Mouse (Mus musculus): ENCODE measurements around the gene Ddx31. TPM values are rescaled to one million over a fixed set of nuclear protein-coding genes. Genes with fewer than 3 reads are reported as not detected.

Gene Ddx31
- 7.1 and 8.6 TPM in 2 replicates for polyA plus RNA-seq (2014; fragmentation: Nextera tagmentation; extraction: Ambion mirVana)

GRCm38 (mm10) chr2:28840222-28840951, at the start of gene Ddx31, which contains the start of gene Gtf3c4:
Gene Ddx31, plus strand, starts transcription at chr2:28840406.
Gene Gtf3c4, minus strand, starts transcription at chr2:28840360.
- peak within 1 kb of the TSS; percentile 88 to 91 for H3K27ac ChIP-seq (replicated peaks in 1 of 2; ENCODE audit: control insufficient read depth in 1 of 2, insufficient read depth in 1 of 2, low read depth in 2 of 2, low read length in 2 of 2)
- under 1% methylated on average over 60 of the region's 63 CpGs for WGBS
- peak; percentile 91 for ATAC-seq (ENCODE audit: insufficient number of reproducible peaks, insufficient read depth, low FRiP score, low read depth)
- no peaks in the 10 kb centered on the region for H3K27me3 ChIP-seq (ENCODE audit: control insufficient read depth, insufficient read depth, low read length)
- peak within 1 kb of the TSS; percentile 88 to 98 for H3K4me3 ChIP-seq (ENCODE audit: control insufficient read depth in 1 of 2, insufficient read depth in 1 of 2, low read depth in 1 of 2, low read length in 2 of 2)
- peaks cover 9% of the 10 kb centered on the region for H3K36me3 ChIP-seq (ENCODE audit: control insufficient read depth, insufficient read depth, low read length)
- H3K9ac ChIP-seq (ENCODE audit: low read length): peak within 1 kb of the TSS; percentile 96
- H3K4me2 ChIP-seq (ENCODE audit: low read length): peak within 1 kb of the TSS; percentile 87
- H3K9me3 ChIP-seq (ENCODE audit: control insufficient read depth, low read length): no peaks in the 10 kb centered on the region
- H3K4me1 ChIP-seq (ENCODE audit: control insufficient read depth in 2 of 2, insufficient read depth in 2 of 2, low read length in 2 of 2): peaks cover 0 to 39% of the 10 kb centered on the region in 2 experiments; a peak in 3 of 4 replicates

- Histone ChIP-seq H3K4me1 (ENCODE audit: control insufficient read depth in 2 of 2, insufficient read depth in 2 of 2, low read length in 2 of 2) (peaks cover 0 to 5% of the 10 kb centered on the region in 2 experiments; a peak in 2 of 4 replicates), H3K9me3 (ENCODE audit: control insufficient read depth, low read length) (no peaks in the 10 kb centered on the region), H3K9ac (ENCODE audit: low read length) (no peak overlapping the region), H3K36me3 (ENCODE audit: control insufficient read depth, insufficient read depth, low read length) (no peaks in the 10 kb centered on the region), H3K27ac (replicated peaks in 1 of 2; ENCODE audit: control insufficient read depth in 1 of 2, insufficient read depth in 1 of 2, low read depth in 2 of 2, low read length in 2 of 2) (peak overlapping the region in 1 of 2 experiments; percentile 59; a peak in 2 of 4 replicates), H3K4me3 (ENCODE audit: control insufficient read depth in 1 of 2, insufficient read depth in 1 of 2, low read depth in 1 of 2, low read length in 2 of 2) (0 out of 4 replicates have a peak overlapping the region, but pooled peaks of 1 of the 2 experiments have one; percentile 4), H3K4me2 (ENCODE audit: low read length) (peak overlapping the region; percentile 46), H3K27me3 (ENCODE audit: control insufficient read depth, insufficient read depth, low read length) (no peaks in the 10 kb centered on the region)
- peak; percentile 61; the same call in 1 of the 2 replicates for ATAC-seq (ENCODE audit: insufficient number of reproducible peaks, insufficient read depth, low FRiP score, low read depth)
- WGBS: 23% methylated on average over 4 of the region's 6 CpGs
Observed at GRCm38 (mm10) chr2:28792931-28793610, 47.1 kb upstream of the Ddx31 start.

GRCm38 (mm10) chr2:28794623-28795022, 45.6 kb upstream of the Ddx31 start:
- Histone ChIP-seq H3K4me2 (ENCODE audit: low read length) (no peak overlapping the region), H3K4me3 (ENCODE audit: control insufficient read depth in 1 of 2, insufficient read depth in 1 of 2, low read depth in 1 of 2, low read length in 2 of 2) (no peak overlapping the region), H3K4me1 (ENCODE audit: control insufficient read depth in 2 of 2, insufficient read depth in 2 of 2, low read length in 2 of 2) (peaks cover 0 to 5% of the 10 kb centered on the region in 2 experiments; a peak in 2 of 4 replicates), H3K9me3 (ENCODE audit: control insufficient read depth, low read length) (no peaks in the 10 kb centered on the region), H3K27ac (replicated peaks in 1 of 2; ENCODE audit: control insufficient read depth in 1 of 2, insufficient read depth in 1 of 2, low read depth in 2 of 2, low read length in 2 of 2) (no peak overlapping the region), H3K36me3 (ENCODE audit: control insufficient read depth, insufficient read depth, low read length) (no peaks in the 10 kb centered on the region), H3K27me3 (ENCODE audit: control insufficient read depth, insufficient read depth, low read length) (no peaks in the 10 kb centered on the region), H3K9ac (ENCODE audit: low read length) (no peak overlapping the region)
- ATAC-seq (ENCODE audit: insufficient number of reproducible peaks, insufficient read depth, low FRiP score, low read depth): no peak
- WGBS: 76% methylated on average over 5 of the region's 5 CpGs

- no peaks in the 10 kb centered on the region for H3K9me3 ChIP-seq (ENCODE audit: control insufficient read depth, low read length)
- no peak overlapping the region for H3K9ac ChIP-seq (ENCODE audit: low read length)
- no peak overlapping the region for H3K4me3 ChIP-seq (ENCODE audit: control insufficient read depth in 1 of 2, insufficient read depth in 1 of 2, low read depth in 1 of 2, low read length in 2 of 2)
- no peak overlapping the region for H3K27ac ChIP-seq (replicated peaks in 1 of 2; ENCODE audit: control insufficient read depth in 1 of 2, insufficient read depth in 1 of 2, low read depth in 2 of 2, low read length in 2 of 2)
- H3K4me2 ChIP-seq (ENCODE audit: low read length): no peak overlapping the region
- peaks cover 0 to 5% of the 10 kb centered on the region in 2 experiments; a peak in 2 of 4 replicates for H3K4me1 ChIP-seq (ENCODE audit: control insufficient read depth in 2 of 2, insufficient read depth in 2 of 2, low read length in 2 of 2)
- no peaks in the 10 kb centered on the region for H3K27me3 ChIP-seq (ENCODE audit: control insufficient read depth, insufficient read depth, low read length)
- no peak for ATAC-seq (ENCODE audit: insufficient number of reproducible peaks, insufficient read depth, low FRiP score, low read depth)
- 69% methylated on average over 8 of the region's 8 CpGs for WGBS
- no peaks in the 10 kb centered on the region for H3K36me3 ChIP-seq (ENCODE audit: control insufficient read depth, insufficient read depth, low read length)
Observed at GRCm38 (mm10) chr2:28796298-28796697, 43.9 kb upstream of the Ddx31 start.

GRCm38 (mm10) chr2:28797490-28798106, 42.6 kb upstream of the Ddx31 start:
- no peak for ATAC-seq (ENCODE audit: insufficient number of reproducible peaks, insufficient read depth, low FRiP score, low read depth)
- Histone ChIP-seq H3K4me2 (ENCODE audit: low read length) (no peak overlapping the region), H3K4me1 (ENCODE audit: control insufficient read depth in 2 of 2, insufficient read depth in 2 of 2, low read length in 2 of 2) (peaks cover 2 to 12% of the 10 kb centered on the region in 2 experiments; a peak in 3 of 4 replicates), H3K27me3 (ENCODE audit: control insufficient read depth, insufficient read depth, low read length) (no peaks in the 10 kb centered on the region), H3K4me3 (ENCODE audit: control insufficient read depth in 1 of 2, insufficient read depth in 1 of 2, low read depth in 1 of 2, low read length in 2 of 2) (no peak overlapping the region), H3K9me3 (ENCODE audit: control insufficient read depth, low read length) (no peaks in the 10 kb centered on the region), H3K27ac (replicated peaks in 1 of 2; ENCODE audit: control insufficient read depth in 1 of 2, insufficient read depth in 1 of 2, low read depth in 2 of 2, low read length in 2 of 2) (peak overlapping the region; percentile 16 to 44; a peak in 1 of 4 replicates), H3K36me3 (ENCODE audit: control insufficient read depth, insufficient read depth, low read length) (no peaks in the 10 kb centered on the region), H3K9ac (ENCODE audit: low read length) (no peak overlapping the region)
- WGBS: 60% methylated on average over 18 of the region's 18 CpGs

GRCm38 (mm10) chr2:28798390-28798789, 41.8 kb upstream of the Ddx31 start:
- Histone ChIP-seq H3K9ac (ENCODE audit: low read length) (no peak overlapping the region), H3K9me3 (ENCODE audit: control insufficient read depth, low read length) (no peaks in the 10 kb centered on the region), H3K4me3 (ENCODE audit: control insufficient read depth in 1 of 2, insufficient read depth in 1 of 2, low read depth in 1 of 2, low read length in 2 of 2) (no peak overlapping the region), H3K4me1 (ENCODE audit: control insufficient read depth in 2 of 2, insufficient read depth in 2 of 2, low read length in 2 of 2) (peaks cover 2 to 12% of the 10 kb centered on the region in 2 experiments; a peak in 3 of 4 replicates), H3K27ac (replicated peaks in 1 of 2; ENCODE audit: control insufficient read depth in 1 of 2, insufficient read depth in 1 of 2, low read depth in 2 of 2, low read length in 2 of 2) (peak overlapping the region; percentile 33 to 55; a peak in 3 of 4 replicates), H3K27me3 (ENCODE audit: control insufficient read depth, insufficient read depth, low read length) (no peaks in the 10 kb centered on the region), H3K4me2 (ENCODE audit: low read length) (no peak overlapping the region), H3K36me3 (ENCODE audit: control insufficient read depth, insufficient read depth, low read length) (no peaks in the 10 kb centered on the region)
- no peak for ATAC-seq (ENCODE audit: insufficient number of reproducible peaks, insufficient read depth, low FRiP score, low read depth)
- WGBS: 36% methylated on average over 3 of the region's 3 CpGs

GRCm38 (mm10) chr2:28799575-28799974, 40.6 kb upstream of the Ddx31 start:
- Histone ChIP-seq H3K4me1 (ENCODE audit: control insufficient read depth in 2 of 2, insufficient read depth in 2 of 2, low read length in 2 of 2) (peaks cover 2 to 12% of the 10 kb centered on the region in 2 experiments; a peak in 3 of 4 replicates), H3K36me3 (ENCODE audit: control insufficient read depth, insufficient read depth, low read length) (no peaks in the 10 kb centered on the region), H3K9ac (ENCODE audit: low read length) (no peak overlapping the region), H3K4me3 (ENCODE audit: control insufficient read depth in 1 of 2, insufficient read depth in 1 of 2, low read depth in 1 of 2, low read length in 2 of 2) (no peak overlapping the region), H3K9me3 (ENCODE audit: control insufficient read depth, low read length) (no peaks in the 10 kb centered on the region), H3K4me2 (ENCODE audit: low read length) (no peak overlapping the region), H3K27ac (replicated peaks in 1 of 2; ENCODE audit: control insufficient read depth in 1 of 2, insufficient read depth in 1 of 2, low read depth in 2 of 2, low read length in 2 of 2) (no peak overlapping the region), H3K27me3 (ENCODE audit: control insufficient read depth, insufficient read depth, low read length) (no peaks in the 10 kb centered on the region)
- 74% methylated on average over 2 of the region's 2 CpGs for whole genome bisulfite sequencing
- ATAC-seq (ENCODE audit: insufficient number of reproducible peaks, insufficient read depth, low FRiP score, low read depth): no peak
